Mouse (Mus musculus) MEL (cell line): Measurements from ENCODE around the gene Wdr45. TPM values are rescaled to one million over a fixed set of nuclear protein-coding genes. Genes with fewer than 3 reads are reported as not detected.

Experiments used
- DNase-seq: peaks from one replicate; pipeline ENCODE4 v3.0.0; 2011; ENCODE audit warnings: low read depth, low spot score
- H3K27ac ChIP-seq: 2 replicates; pipeline ENCODE4 v1.5.1; 2012; ENCODE audit warnings: low read depth, mild to moderate bottlenecking, control low read depth, low read length, moderate library complexity; ENCODE audit not compliant: control insufficient read depth
- H3K27me3 ChIP-seq, 2 experiments: fragments of 150-350 bp in 1 of 2; sonication (generic) in 1 of 2; 2 replicates each; pipeline ENCODE4 v1.6.1; 2012; ENCODE audit warnings: low read length in 2 of 2, mild to moderate bottlenecking in 2 of 2, improper control_type of control experiment in 1 of 2, moderate library complexity in 1 of 2; ENCODE audit not compliant: insufficient read depth in 2 of 2, control insufficient read depth in 1 of 2
- H3K36me3 ChIP-seq, 2 experiments: 2 replicates each; pipeline ENCODE4 v1.6.1; 2012 to 2014; ENCODE audit warnings: low read length in 2 of 2, improper control_type of control experiment in 1 of 2, inconsistent platforms in 1 of 2, mild to moderate bottlenecking in 1 of 2; ENCODE audit not compliant: insufficient read depth in 2 of 2, control insufficient read depth in 1 of 2
- H3K4me1 ChIP-seq, 2 experiments: fragments of 150-350 bp in 1 of 2; sonication (generic) in 1 of 2; 2 replicates each; pipeline ENCODE4 v1.6.1; 2012; ENCODE audit warnings: low read length in 2 of 2, improper control_type of control experiment in 1 of 2, mild to moderate bottlenecking in 1 of 2; ENCODE audit not compliant: insufficient read depth in 2 of 2, control insufficient read depth in 1 of 2
- H3K4me3 ChIP-seq, 2 experiments: fragments of 150-350 bp in 1 of 2; sonication (generic) in 1 of 2; 2 replicates each; pipeline ENCODE4 v1.5.1; 2012; ENCODE audit warnings: low read depth in 2 of 2, low read length in 2 of 2, mild to moderate bottlenecking in 2 of 2, moderate library complexity in 2 of 2, control low read depth in 1 of 2, improper control_type of control experiment in 1 of 2; ENCODE audit not compliant: control insufficient read depth in 1 of 2, insufficient read depth in 1 of 2
- H3K79me2 ChIP-seq: 2 replicates; pipeline ENCODE4 v1.6.1; 2012; ENCODE audit warnings: mild to moderate bottlenecking, low read length, moderate library complexity; ENCODE audit not compliant: control insufficient read depth, poor library complexity, insufficient read depth
- H3K9ac ChIP-seq: 2 replicates; pipeline ENCODE4 v1.6.1; 2012; ENCODE audit warnings: low read depth, mild to moderate bottlenecking, control low read depth, low read length, moderate library complexity; ENCODE audit not compliant: control insufficient read depth, poor library complexity, severe bottlenecking
- H3K9me3 ChIP-seq: fragments of 150-350 bp; sonication (generic); replicated peaks from 2 replicates; pipeline ENCODE4 v1.6.1; 2012; ENCODE audit warnings: mild to moderate bottlenecking, low read length, improper control_type of control experiment, moderate library complexity; ENCODE audit not compliant: insufficient read depth
- BHLHE40 ChIP-seq: IDR thresholded peaks from 2 replicates; pipeline ENCODE4 v1.6.1; 2012; ENCODE audit warnings: low read depth, mild to moderate bottlenecking, inconsistent platforms, low read length, improper control_type of control experiment, borderline replicate concordance
- CHD1 ChIP-seq: IDR thresholded peaks from 2 replicates; pipeline ENCODE4 v1.6.1; 2012; ENCODE audit warnings: low read depth, mild to moderate bottlenecking, inconsistent platforms, low read length, improper control_type of control experiment
- E2F4 ChIP-seq: IDR thresholded peaks from 2 replicates; pipeline ENCODE4 v1.6.1; 2011; ENCODE audit warnings: low read depth, low read length, improper control_type of control experiment, borderline replicate concordance
- ELF1 ChIP-seq: IDR thresholded peaks from 2 replicates; pipeline ENCODE4 v1.6.1; 2014; ENCODE audit warnings: low read depth, mild to moderate bottlenecking, inconsistent platforms, low read length, improper control_type of control experiment, moderate library complexity
- EP300 ChIP-seq, 2 experiments: IDR thresholded peaks; 2 replicates each; pipeline ENCODE4 v1.6.1; 2011; ENCODE audit warnings: improper control_type of control experiment in 2 of 2, low read length in 2 of 2, low read depth in 1 of 2, mild to moderate bottlenecking in 1 of 2
- GABPA ChIP-seq: IDR thresholded peaks from 2 replicates; pipeline ENCODE4 v1.6.1; 2012; ENCODE audit warnings: low read depth, mild to moderate bottlenecking, inconsistent platforms, low read length, improper control_type of control experiment, moderate library complexity
- GATA1 ChIP-seq: IDR thresholded peaks from 2 replicates; pipeline ENCODE4 v1.6.1; 2011; ENCODE audit warnings: low read depth, low read length, improper control_type of control experiment
- HCFC1 ChIP-seq: IDR thresholded peaks from 2 replicates; pipeline ENCODE4 v1.6.1; 2012; ENCODE audit warnings: low read depth, mild to moderate bottlenecking, inconsistent platforms, low read length, improper control_type of control experiment, moderate library complexity
- JUND ChIP-seq: IDR thresholded peaks from 2 replicates; pipeline ENCODE4 v1.6.1; 2011; ENCODE audit warnings: low read depth, mild to moderate bottlenecking, improper control_type of control experiment, low read length
- KAT2A ChIP-seq: conservative IDR thresholded peaks from 2 replicates; pipeline ENCODE4 v1.6.1; 2012; ENCODE audit warnings: low read depth, low read length, improper control_type of control experiment, inconsistent platforms
- MAFK ChIP-seq: IDR thresholded peaks from 2 replicates; pipeline ENCODE4 v1.6.1; 2011; ENCODE audit warnings: low read depth, mild to moderate bottlenecking, low read length, improper control_type of control experiment, borderline replicate concordance
- MAZ ChIP-seq: IDR thresholded peaks from 2 replicates; pipeline ENCODE4 v1.6.1; 2012; ENCODE audit warnings: low read depth, mild to moderate bottlenecking, inconsistent platforms, low read length, improper control_type of control experiment
- MEF2A ChIP-seq: IDR thresholded peaks from 2 replicates; pipeline ENCODE4 v1.6.1; 2014; ENCODE audit warnings: low read depth, mild to moderate bottlenecking, inconsistent platforms, low read length, improper control_type of control experiment; ENCODE audit not compliant: poor library complexity, insufficient replicate concordance, severe bottlenecking; ENCODE audit errors: extremely low read depth
- MXI1 ChIP-seq: IDR thresholded peaks from 2 replicates; pipeline ENCODE4 v1.6.1; 2011; ENCODE audit warnings: mild to moderate bottlenecking, low read depth, low read length, improper control_type of control experiment
- MYC ChIP-seq: IDR thresholded peaks from 2 replicates; pipeline ENCODE4 v1.6.1; 2011; ENCODE audit warnings: low read depth, mild to moderate bottlenecking, low read length, improper control_type of control experiment, moderate library complexity
- NELFE ChIP-seq: IDR thresholded peaks from 2 replicates; pipeline ENCODE4 v1.6.1; 2011; ENCODE audit warnings: low read depth, low read length, improper control_type of control experiment
- POLR2A ChIP-seq, 2 experiments: IDR thresholded peaks; 2 replicates each; pipeline ENCODE4 v1.6.1; 2011 to 2012; ENCODE audit warnings: low read length in 2 of 2, mild to moderate bottlenecking in 2 of 2, control low read depth in 1 of 2, improper control_type of control experiment in 1 of 2, low read depth in 1 of 2, moderate library complexity in 1 of 2; ENCODE audit not compliant: control insufficient read depth in 1 of 2, insufficient read depth in 1 of 2, poor library complexity in 1 of 2
- POLR2AphosphoS2 ChIP-seq: IDR thresholded peaks from 2 replicates; pipeline ENCODE4 v1.6.1; 2011; ENCODE audit warnings: low read length, improper control_type of control experiment
- RAD21 ChIP-seq: IDR thresholded peaks from 2 replicates; pipeline ENCODE4 v1.6.1; 2011; ENCODE audit warnings: mild to moderate bottlenecking, low read depth, low read length, improper control_type of control experiment
- RCOR1 ChIP-seq: IDR thresholded peaks from 2 replicates; pipeline ENCODE4 v1.6.1; 2012; ENCODE audit warnings: low read depth, mild to moderate bottlenecking, inconsistent platforms, low read length, improper control_type of control experiment
- SIN3A ChIP-seq: IDR thresholded peaks from 2 replicates; pipeline ENCODE4 v1.6.1; 2012; ENCODE audit warnings: low read length, improper control_type of control experiment, inconsistent platforms
- TAL1 ChIP-seq: IDR thresholded peaks from 2 replicates; pipeline ENCODE4 v1.6.1; 2012; ENCODE audit warnings: mild to moderate bottlenecking, inconsistent platforms, low read length, moderate library complexity, mixed read lengths
- TBP ChIP-seq: IDR thresholded peaks from 2 replicates; pipeline ENCODE4 v1.8.0; 2011; ENCODE audit warnings: low read depth, low read length, improper control_type of control experiment
- TCF12 ChIP-seq: IDR thresholded peaks from 2 replicates; pipeline ENCODE4 v1.6.1; 2014; ENCODE audit warnings: low read depth, mild to moderate bottlenecking, inconsistent platforms, low read length, improper control_type of control experiment, moderate library complexity
- UBTF ChIP-seq: IDR thresholded peaks from 2 replicates; pipeline ENCODE4 v1.6.1; 2012; ENCODE audit warnings: low read depth, mild to moderate bottlenecking, inconsistent platforms, low read length, improper control_type of control experiment, moderate library complexity, borderline replicate concordance; ENCODE audit not compliant: insufficient read depth
- USF1 ChIP-seq: IDR thresholded peaks from 2 replicates; pipeline ENCODE4 v1.6.1; 2014; ENCODE audit warnings: low read depth, mild to moderate bottlenecking, inconsistent platforms, low read length, improper control_type of control experiment, moderate library complexity
- USF2 ChIP-seq, 2 experiments: IDR thresholded peaks; 2 replicates each; pipeline ENCODE4 v1.6.1; 2011 to 2012; ENCODE audit warnings: improper control_type of control experiment in 2 of 2, low read length in 2 of 2, borderline replicate concordance in 1 of 2, inconsistent platforms in 1 of 2, low read depth in 1 of 2, mild to moderate bottlenecking in 1 of 2; ENCODE audit not compliant: insufficient read depth in 1 of 2
- ZKSCAN1 ChIP-seq: IDR thresholded peaks from 2 replicates; pipeline ENCODE4 v1.6.1; 2012; ENCODE audit warnings: low read depth, mild to moderate bottlenecking, inconsistent platforms, low read length, improper control_type of control experiment, moderate library complexity
- ZMIZ1 ChIP-seq: IDR thresholded peaks from 2 replicates; pipeline ENCODE4 v1.6.1; 2012; ENCODE audit warnings: low read depth, mild to moderate bottlenecking, inconsistent platforms, low read length, improper control_type of control experiment, moderate library complexity
- ZNF384 ChIP-seq: IDR thresholded peaks from 2 replicates; pipeline ENCODE4 v1.6.1; 2012; ENCODE audit warnings: low read depth, mild to moderate bottlenecking, inconsistent platforms, low read length, improper control_type of control experiment
- polyA plus RNA-seq, 2 experiments: library from polyadenylated mRNA; stranded (reverse) in 1 of 2; unstranded in 1 of 2; fragments of >175 nt in 1 of 2; fragments of >200 nt in 1 of 2; gene quantifications; 2 replicates each; pipeline versions ENCODE4 v1.2.1 to v1.2.4; 2012; ENCODE audit warnings: low replicate concordance in 2 of 2, low read depth in 1 of 2; ENCODE audit not compliant: insufficient read length in 2 of 2, insufficient read depth in 1 of 2, missing spikeins in 1 of 2
- total RNA-seq: library from RNA; depleted of rRNA; stranded (reverse); fragments of 300-350 nt; gene quantifications from 2 replicates; pipeline ENCODE4 v1.2.3, GENCODE M21; 2012

Gene Wdr45
- total and polyA plus RNA-seq, 3 experiments: 13.9 to 36.1 TPM; not detected in 1

- TF ChIP-seq UBTF (no peak), POLR2AphosphoS2 (no peak), USF1 (no peak), MEF2A (no peak), BHLHE40 (no peak; the same call in 1 of the 2 replicates), MXI1 (peak; percentile 81), ZKSCAN1 (no peak), ZNF384 (0 out of 2 replicates have a peak, but pooled peaks have one; percentile 4), RAD21 (no peak), RCOR1 (no peak; the same call in 1 of the 2 replicates), USF2 (IDR thresholded peaks at IDR 0.05; ENCODE audit: borderline replicate concordance in 1 of 2, insufficient read depth in 1 of 2, low read depth in 1 of 2, low read length in 2 of 2) (no peak), NELFE (0 out of 2 replicates have a peak, but pooled peaks have one; percentile 4)
Observed at GRCm38 (mm10) chrX:7670390-7670881, 43.7 kb upstream of the Wdr45 start (continued).

DNA sequence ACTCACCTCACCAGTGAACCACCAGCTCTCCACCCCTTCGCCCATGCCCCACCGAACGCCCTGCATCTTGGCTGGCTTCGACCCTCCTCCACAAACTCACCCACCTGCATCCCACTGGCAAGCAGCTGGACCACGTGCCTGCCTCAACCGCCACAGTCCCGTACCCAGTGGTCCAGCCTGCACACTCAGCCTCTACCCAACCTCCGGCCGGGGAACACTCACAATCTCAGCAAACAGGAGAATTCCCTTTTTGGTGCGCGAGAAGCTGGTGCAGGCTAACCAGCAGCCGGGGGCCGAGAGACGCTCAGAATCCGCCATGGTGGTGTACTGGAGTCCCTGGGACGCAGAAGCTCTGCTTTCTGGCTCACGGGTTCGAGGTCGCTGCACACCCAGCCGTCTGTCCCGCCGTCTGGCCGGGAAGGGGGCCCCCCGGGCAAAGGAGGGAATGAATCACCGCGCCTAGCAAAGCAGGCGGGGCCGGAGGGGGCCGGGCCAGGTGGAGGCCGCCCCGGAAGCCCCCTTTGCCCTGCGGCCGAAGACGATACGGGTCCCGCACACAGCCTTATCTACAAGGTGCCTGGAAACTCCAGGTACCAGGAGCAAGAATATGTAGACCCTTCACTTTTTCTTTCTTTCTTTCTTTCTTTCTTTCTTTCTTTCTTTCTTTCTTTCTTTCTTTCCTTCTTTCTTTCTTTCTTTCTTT is 43.1 kb upstream of the Wdr45 start, which contains the start of gene Plp2:
Plp2 (minus strand) TSS at position 470 of the 703 bp plus-strand sequence.
- peak within 1 kb of the TSS; percentile 65 to 79 for H3K4me3 ChIP-seq
- peaks cover 11 to 25% of the 10 kb centered on the region in 2 experiments for H3K4me1 ChIP-seq
- no peaks in the 10 kb centered on the region for H3K27me3 ChIP-seq
- H3K9me3 ChIP-seq: no peaks in the 10 kb centered on the region
- H3K9ac ChIP-seq: peak within 1 kb of the TSS; percentile 74
- peaks cover 5% of the 10 kb centered on the region; the same call in 1 of the 2 replicates for H3K79me2 ChIP-seq
- DNase-seq: peak; percentile 76
- peak within 1 kb of the TSS; percentile 95 for H3K27ac ChIP-seq
- H3K36me3 ChIP-seq: peaks cover 0 to 22% of the 10 kb centered on the region in 2 experiments; a peak in 2 of 4 replicates
- TF ChIP-seq JUND: no peak
- TF ChIP-seq ZMIZ1: peak; percentile 53; the same call in 1 of the 2 replicates
- TF ChIP-seq MYC: 0 out of 2 replicates have a peak, but pooled peaks have one; percentile 21
- no peak for TF ChIP-seq POLR2AphosphoS2
- TF ChIP-seq SIN3A: peak; percentile 65; the same call in 1 of the 2 replicates
- TF ChIP-seq TCF12: peak; percentile 59; the same call in 1 of the 2 replicates
- no peak for TF ChIP-seq TAL1
- no peak for TF ChIP-seq MEF2A
- no peak for TF ChIP-seq RAD21
- TF ChIP-seq GABPA: no peak
- peak; percentile 35; the same call in 1 of the 2 replicates for TF ChIP-seq TBP
- no peak for TF ChIP-seq E2F4
- TF ChIP-seq HCFC1: peak; percentile 64
- TF ChIP-seq CHD1: 0 out of 2 replicates have a peak, but pooled peaks have one; percentile 65
- TF ChIP-seq MAZ: peak; percentile 55; the same call in 1 of the 2 replicates
- TF ChIP-seq MXI1: peak; percentile 48; the same call in 1 of the 2 replicates
- no peak for TF ChIP-seq USF2 (IDR thresholded peaks at IDR 0.05; ENCODE audit: borderline replicate concordance in 1 of 2, insufficient read depth in 1 of 2, low read depth in 1 of 2, low read length in 2 of 2)
- TF ChIP-seq ELF1: peak; percentile 46; the same call in 1 of the 2 replicates
- no peak for TF ChIP-seq ZNF384
- TF ChIP-seq POLR2A (IDR thresholded peaks at IDR 0.05; ENCODE audit: control insufficient read depth in 1 of 2, insufficient read depth in 1 of 2, low read depth in 1 of 2, low read length in 2 of 2, poor library complexity in 1 of 2): peak in 1 of 2 experiments; percentile 60; a peak in 2 of 4 replicates
- TF ChIP-seq MAFK: no peak
- peak; percentile 18 to 43; a peak in 1 of 4 replicates for TF ChIP-seq EP300 (IDR thresholded peaks at IDR 0.05; ENCODE audit: low read depth in 1 of 2, low read length in 2 of 2)
- TF ChIP-seq USF1: peak; percentile 40; the same call in 1 of the 2 replicates
- peak; percentile 53 for TF ChIP-seq GATA1
- no peak for TF ChIP-seq KAT2A
- peak; percentile 42; the same call in 1 of the 2 replicates for TF ChIP-seq RCOR1
- no peak for TF ChIP-seq BHLHE40
